Mouse (Mus musculus) lung, postnatal 0 days (tissue): Measurements from ENCODE around the gene Gpd2.

Source experiments
- CTCF ChIP-seq: IDR thresholded peaks from 2 replicates; pipeline ENCODE4 v1.5.1; 2016; ENCODE audit warnings: antibody characterized with exemption, mild to moderate bottlenecking
- EP300 ChIP-seq: IDR thresholded peaks from 2 replicates; pipeline ENCODE4 v1.6.1; 2016; ENCODE audit warnings: antibody characterized with exemption, mild to moderate bottlenecking, control low read depth

DNA sequence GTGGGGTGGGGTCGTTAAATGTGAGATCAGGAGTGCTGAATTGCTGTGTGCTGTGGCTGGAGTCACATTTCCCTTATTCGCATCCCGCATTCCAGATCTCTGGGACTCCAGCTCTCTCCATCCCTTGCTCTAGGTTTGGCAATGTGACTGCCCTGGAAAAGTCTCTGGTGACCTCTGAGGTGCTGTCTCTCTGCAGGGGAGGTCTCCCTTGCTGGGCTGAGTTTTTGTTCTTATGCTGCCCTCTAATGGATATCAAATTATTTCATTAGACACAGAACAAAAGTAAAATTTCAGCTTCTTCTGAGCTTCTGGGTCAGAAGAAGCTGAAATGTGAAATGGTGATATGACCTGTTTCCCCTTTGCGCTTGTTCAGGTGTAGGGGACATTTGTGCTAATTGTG lies 137.2 kb downstream of the Gpd2 start:
- TF ChIP-seq CTCF (peak; percentile 50), EP300 (no peak)
